Mouse (Mus musculus) limb, embryonic 10.5 days (tissue): ENCODE data around the gene Nek7. TPM values are rescaled to one million over a fixed set of nuclear protein-coding genes. Genes with fewer than 3 reads are reported as not detected.

Source experiments
- DNase-seq: peaks from one replicate; pipeline ENCODE4 v3.0.0-alpha.2; 2017; ENCODE audit warnings: low spot score
- H3K27ac ChIP-seq: fragments of 300-500 bp; sonication (generic); 2 replicates; pipeline ENCODE4 v1.5.1; 2016; ENCODE audit warnings: mild to moderate bottlenecking
- H3K27me3 ChIP-seq: fragments of 300-500 bp; sonication (generic); 2 replicates; pipeline ENCODE4 v1.6.1; 2016; ENCODE audit warnings: low read depth, mild to moderate bottlenecking; ENCODE audit not compliant: poor library complexity, severe bottlenecking
- H3K36me3 ChIP-seq: fragments of 300-500 bp; sonication (generic); 2 replicates; pipeline ENCODE4 v1.6.1; 2016; ENCODE audit warnings: mild to moderate bottlenecking, moderate library complexity
- H3K4me1 ChIP-seq: fragments of 300-500 bp; sonication (generic); 2 replicates; pipeline ENCODE4 v1.6.1; 2016
- H3K4me3 ChIP-seq: fragments of 300-500 bp; sonication (generic); 2 replicates; pipeline ENCODE4 v1.5.1; 2016; ENCODE audit warnings: mild to moderate bottlenecking, moderate library complexity
- H3K9me3 ChIP-seq: fragments of 300-500 bp; sonication (generic); replicated peaks from 2 replicates; pipeline ENCODE4 v1.6.1; 2016; ENCODE audit warnings: mild to moderate bottlenecking
- WGBS: fragments of 180-500 bp; shearing (Covaris S2); methylation state at CpG from one replicate; pipeline ENCODE4 v1.1.7; 2016; 5-methylcytosine and 5-hydroxymethylcytosine counted together
- polyA plus RNA-seq: library from polyadenylated mRNA; unstranded; fragments of >200 nt; fragmentation: Nextera tagmentation; extraction: Ambion mirVana; gene quantifications from 2 replicates; pipeline ENCODE4 v1.2.1, GENCODE M21; 2016

Nek7 gene
- 26.1 and 34.7 TPM in 2 replicates for polyA plus RNA-seq

- peaks cover 25% of the 10 kb centered on the region for H3K4me1 ChIP-seq
- peak within 1 kb of the TSS; percentile 98 for H3K27ac ChIP-seq
- 4% methylated on average over 11 of the region's 11 CpGs for WGBS
- H3K9me3 ChIP-seq = no peaks in the 10 kb centered on the region
- H3K4me3 ChIP-seq = peak within 1 kb of the TSS; percentile 97
- H3K36me3 ChIP-seq = no peaks in the 10 kb centered on the region
- H3K27me3 ChIP-seq = no peaks in the 10 kb centered on the region
- peak; percentile 43 for DNase-seq
Measured at GRCm38 (mm10) chr1:138619996-138620461, at the start of gene Nek7. Nek7 (minus strand) TSS chr1:138620141.

DNA sequence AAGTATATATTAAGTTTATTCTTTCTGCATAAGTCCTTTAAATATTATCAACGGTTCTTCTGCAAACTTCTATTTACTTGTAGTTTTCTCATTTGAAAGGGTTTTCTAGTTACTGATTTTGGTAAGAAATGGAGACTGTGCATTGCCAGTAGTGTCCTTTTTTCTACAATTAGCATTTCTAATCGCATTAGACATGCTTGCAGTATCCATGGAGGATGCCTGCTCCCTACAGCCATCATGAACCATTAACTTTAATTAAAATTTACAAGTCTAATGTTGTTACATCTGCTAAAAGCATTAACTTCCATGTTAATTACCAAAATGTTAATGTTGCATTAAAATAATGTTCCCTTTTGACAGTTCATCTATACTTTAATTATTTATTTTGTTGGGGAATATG lies 42.4 kb upstream of the Nek7 start:
- WGBS = 85% methylated on average over 2 of the region's 2 CpGs
- no peak for DNase-seq
- Histone ChIP-seq H3K4me1 (no peaks in the 10 kb centered on the region), H3K27ac (no peak overlapping the region), H3K4me3 (no peak overlapping the region), H3K9me3 (0 out of 2 replicates have a peak, but pooled peaks cover 1% of the 10 kb centered on the region), H3K27me3 (no peaks in the 10 kb centered on the region), H3K36me3 (no peaks in the 10 kb centered on the region)

DNA sequence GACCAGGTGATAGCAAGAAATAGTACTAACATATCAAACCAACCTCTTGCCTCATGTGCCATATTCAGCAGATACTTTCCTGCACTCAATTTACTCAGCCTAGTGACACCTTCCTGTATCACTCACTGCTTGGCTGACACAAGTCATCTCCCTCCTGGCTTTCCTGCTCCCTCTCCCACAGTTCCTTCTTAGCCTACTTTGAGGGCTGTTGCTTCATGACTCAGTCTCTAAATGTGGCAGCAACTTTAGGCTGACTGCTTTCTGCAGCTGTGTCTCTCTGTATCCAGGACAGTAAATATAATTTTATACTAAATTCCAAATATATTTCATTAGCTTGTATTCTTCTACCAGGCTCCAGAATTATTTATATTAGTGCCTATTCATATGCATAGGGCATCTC lies 34.3 kb upstream of the Nek7 start:
- Histone ChIP-seq H3K36me3 (no peaks in the 10 kb centered on the region), H3K4me1 (no peaks in the 10 kb centered on the region), H3K27ac (no peak overlapping the region), H3K4me3 (no peak overlapping the region), H3K27me3 (no peaks in the 10 kb centered on the region), H3K9me3 (no peaks in the 10 kb centered on the region)
- DNase-seq = no peak

DNA sequence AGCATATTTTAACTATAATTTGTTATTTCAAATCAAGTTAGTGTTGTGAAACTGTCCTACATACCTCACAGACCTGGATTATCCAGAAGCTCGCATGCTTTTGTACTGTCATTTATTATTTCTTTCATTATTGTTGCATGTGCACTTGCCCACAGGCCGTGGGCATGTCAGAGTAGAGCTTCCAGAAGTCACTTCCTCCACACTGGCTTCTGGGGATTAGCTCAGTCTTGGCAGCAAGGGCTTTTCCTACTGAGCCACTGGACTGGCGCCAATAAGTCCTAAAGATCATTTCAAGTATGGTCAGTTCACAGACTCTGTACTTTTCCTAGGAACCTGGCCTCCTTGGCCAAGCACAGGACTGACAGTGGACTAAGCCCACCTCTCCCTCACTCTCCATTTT lies 25.1 kb upstream of the Nek7 start:
- DNase-seq = no peak

DNA sequence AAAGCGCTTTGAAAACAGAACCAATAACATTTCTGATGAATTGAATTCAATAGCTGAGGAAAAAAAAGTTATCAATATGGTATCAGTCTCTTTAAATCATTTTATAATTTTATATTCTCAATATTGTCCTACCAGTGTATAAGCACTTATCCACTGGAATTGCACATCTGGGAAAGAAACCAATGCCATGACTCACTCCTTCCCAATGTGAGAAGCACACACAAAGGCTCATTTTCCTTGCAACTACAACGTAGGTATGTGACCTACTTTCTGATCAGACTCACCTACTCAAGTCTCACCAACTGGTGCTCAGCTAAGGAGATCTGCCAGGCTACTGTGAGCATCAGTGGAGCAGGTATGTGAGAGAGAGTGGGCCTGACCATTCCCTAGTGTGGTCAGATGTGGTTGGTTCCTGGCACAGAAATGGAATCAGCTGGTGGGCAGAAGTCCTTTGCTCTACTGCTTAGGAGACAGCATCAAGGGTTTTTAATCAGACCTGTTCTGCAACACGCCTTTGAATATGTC lies 23.4 kb upstream of the Nek7 start:
- no peaks in the 10 kb centered on the region for H3K9me3 ChIP-seq
- 88% methylated on average over 3 of the region's 3 CpGs for WGBS
- DNase-seq = no peak
- no peak overlapping the region for H3K27ac ChIP-seq
- no peak overlapping the region for H3K4me3 ChIP-seq
- H3K4me1 ChIP-seq = no peaks in the 10 kb centered on the region
- no peaks in the 10 kb centered on the region for H3K36me3 ChIP-seq
- H3K27me3 ChIP-seq = no peaks in the 10 kb centered on the region

More for the DNA sequence above, 25.1 kb upstream of the Nek7 start:
- Histone ChIP-seq H3K9me3 (no peaks in the 10 kb centered on the region), H3K36me3 (no peaks in the 10 kb centered on the region), H3K27ac (no peak overlapping the region), H3K4me1 (no peaks in the 10 kb centered on the region), H3K4me3 (no peak overlapping the region), H3K27me3 (no peaks in the 10 kb centered on the region)
- 80% methylated on average over 3 of the region's 3 CpGs for WGBS

DNA sequence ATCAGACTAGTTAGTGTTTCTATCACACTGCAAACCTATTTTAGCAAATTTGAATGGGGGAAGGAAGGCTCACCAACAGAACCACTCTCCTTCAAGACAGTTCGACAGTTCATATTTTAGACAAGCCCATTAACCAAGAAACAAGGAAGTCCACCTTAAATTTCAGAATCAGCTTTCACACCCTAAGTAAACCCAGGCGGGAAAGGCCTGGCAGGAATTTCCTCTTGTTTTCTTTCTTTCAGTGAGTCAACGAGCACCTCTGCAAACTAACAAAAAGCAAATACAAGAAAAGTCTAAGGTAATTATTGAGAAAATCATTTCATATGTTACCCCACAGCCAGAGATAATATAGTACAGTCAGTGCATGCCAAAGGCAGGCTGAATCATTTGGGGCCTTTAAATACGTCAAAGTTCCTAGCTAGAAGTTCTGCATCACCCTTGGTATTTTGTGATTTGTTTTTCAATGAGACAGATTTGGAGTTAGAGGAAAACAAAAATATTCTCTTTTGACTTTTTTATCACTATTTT lies 21.1 kb upstream of the Nek7 start:
- Histone ChIP-seq H3K36me3 (no peaks in the 10 kb centered on the region), H3K4me3 (no peak overlapping the region), H3K27me3 (no peaks in the 10 kb centered on the region), H3K27ac (no peak overlapping the region), H3K9me3 (no peaks in the 10 kb centered on the region), H3K4me1 (no peaks in the 10 kb centered on the region)
- DNase-seq = no peak
- WGBS = 76% methylated on average over 4 of the region's 4 CpGs

- DNase-seq = no peak
- Histone ChIP-seq H3K4me3 (no peak overlapping the region), H3K9me3 (no peaks in the 10 kb centered on the region), H3K4me1 (no peaks in the 10 kb centered on the region), H3K36me3 (no peaks in the 10 kb centered on the region), H3K27me3 (no peaks in the 10 kb centered on the region), H3K27ac (no peak overlapping the region)
Measured at GRCm38 (mm10) chr1:138637850-138638249, 17.9 kb upstream of the Nek7 start.

GRCm38 (mm10) chr1:138634561-138634960 lies 14.6 kb upstream of the Nek7 start:
- Histone ChIP-seq H3K27me3 (no peaks in the 10 kb centered on the region), H3K4me1 (no peaks in the 10 kb centered on the region), H3K27ac (no peak overlapping the region), H3K9me3 (no peaks in the 10 kb centered on the region), H3K36me3 (no peaks in the 10 kb centered on the region), H3K4me3 (no peak overlapping the region)
- no peak for DNase-seq
- 98% methylated on average over 1 of the region's 1 CpGs for WGBS

DNA sequence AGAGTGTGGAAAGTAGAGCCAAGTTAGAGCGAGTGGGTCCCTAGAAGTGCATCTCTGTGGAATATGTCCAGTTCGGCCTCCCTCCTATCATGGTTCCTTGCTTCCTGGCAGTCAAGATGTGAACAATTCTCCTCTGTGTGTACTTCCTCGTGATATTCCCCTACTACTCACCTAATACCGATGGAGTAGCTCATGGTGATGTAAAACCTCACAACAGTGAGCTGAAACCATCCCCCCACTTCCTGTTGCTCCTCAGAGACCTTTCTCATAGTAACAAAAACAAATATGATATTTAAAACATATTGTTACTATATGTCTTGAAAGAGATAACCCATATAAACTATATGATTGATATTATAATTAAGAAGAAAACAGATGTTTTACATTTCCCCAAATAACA lies 9.0 kb upstream of the Nek7 start:
- no peak overlapping the region for H3K4me3 ChIP-seq
- no peaks in the 10 kb centered on the region for H3K9me3 ChIP-seq
- H3K4me1 ChIP-seq = no peaks in the 10 kb centered on the region
- DNase-seq = no peak
- no peak overlapping the region for H3K27ac ChIP-seq
- 92% methylated on average over 4 of the region's 4 CpGs for WGBS
- H3K27me3 ChIP-seq = no peaks in the 10 kb centered on the region
- no peaks in the 10 kb centered on the region for H3K36me3 ChIP-seq

DNA sequence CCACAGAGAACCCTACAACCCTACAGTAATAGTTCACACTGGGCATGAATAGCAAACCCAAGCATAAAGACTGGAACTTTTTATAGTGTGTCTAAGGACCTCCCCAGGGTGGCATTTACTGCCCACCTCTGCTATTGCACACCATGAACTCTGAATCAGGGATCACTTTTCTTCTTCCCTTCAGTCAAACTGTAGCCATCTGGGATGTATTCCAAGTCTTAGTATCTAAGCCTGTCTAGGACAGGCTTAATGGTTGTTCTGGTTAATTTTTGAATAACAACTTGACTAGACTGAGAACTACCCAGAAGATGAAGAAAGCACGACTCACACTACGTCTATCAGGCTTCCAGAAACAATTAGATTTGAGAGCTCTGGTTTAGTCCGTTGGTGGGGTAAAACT lies 8.5 kb upstream of the Nek7 start:
- no peaks in the 10 kb centered on the region for H3K36me3 ChIP-seq
- no peaks in the 10 kb centered on the region for H3K9me3 ChIP-seq
- H3K27me3 ChIP-seq = no peaks in the 10 kb centered on the region
- H3K27ac ChIP-seq = no peak overlapping the region
- no peaks in the 10 kb centered on the region for H3K4me1 ChIP-seq
- WGBS = 88% methylated on average over 3 of the region's 3 CpGs
- H3K4me3 ChIP-seq = no peak overlapping the region
- no peak for DNase-seq

- DNase-seq = no peak
- Histone ChIP-seq H3K4me3 (no peak overlapping the region), H3K27ac (no peak overlapping the region), H3K9me3 (no peaks in the 10 kb centered on the region), H3K4me1 (no peaks in the 10 kb centered on the region), H3K27me3 (no peaks in the 10 kb centered on the region), H3K36me3 (no peaks in the 10 kb centered on the region)
- WGBS = 81% methylated on average over 3 of the region's 3 CpGs
Measured at GRCm38 (mm10) chr1:138627804-138628203, 7.9 kb upstream of the Nek7 start.

GRCm38 (mm10) chr1:138626288-138626687 lies 6.3 kb upstream of the Nek7 start:
- Histone ChIP-seq H3K9me3 (no peaks in the 10 kb centered on the region), H3K4me1 (no peaks in the 10 kb centered on the region), H3K27me3 (no peaks in the 10 kb centered on the region), H3K27ac (no peak overlapping the region), H3K36me3 (no peaks in the 10 kb centered on the region), H3K4me3 (no peak overlapping the region)
- no peak for DNase-seq
- 87% methylated on average over 3 of the region's 3 CpGs for WGBS

- no peak overlapping the region for H3K4me3 ChIP-seq
- H3K27me3 ChIP-seq = no peaks in the 10 kb centered on the region
- WGBS = 74% methylated on average over 1 of the region's 1 CpGs
- H3K4me1 ChIP-seq = no peaks in the 10 kb centered on the region; the same call in 1 of the 2 replicates
- DNase-seq = no peak
- no peaks in the 10 kb centered on the region for H3K36me3 ChIP-seq
- no peaks in the 10 kb centered on the region for H3K9me3 ChIP-seq
- H3K27ac ChIP-seq = no peak overlapping the region
Measured at GRCm38 (mm10) chr1:138623870-138624269, 3.9 kb upstream of the Nek7 start.

- Histone ChIP-seq H3K27me3 (no peaks in the 10 kb centered on the region), H3K27ac (no peak overlapping the region), H3K9me3 (no peaks in the 10 kb centered on the region), H3K4me3 (no peak overlapping the region), H3K4me1 (peaks cover 9% of the 10 kb centered on the region), H3K36me3 (no peaks in the 10 kb centered on the region)
- DNase-seq = no peak
- WGBS = 82% methylated on average over 5 of the region's 5 CpGs
Measured at GRCm38 (mm10) chr1:138622831-138623230, 2.9 kb upstream of the Nek7 start.
